Mouse (Mus musculus): ENCODE results near the gene Jpt2. TPM values are rescaled to one million over a fixed set of nuclear protein-coding genes. Genes with fewer than 3 reads are reported as not detected.

Jpt2 gene
- polyA plus RNA-seq, 1 experiment from 2014 or later = 386 TPM

- H3K27ac ChIP-seq (replicated peaks) = no peak overlapping the region
- peaks cover 12% of the 10 kb centered on the region for H3K4me1 ChIP-seq
- DNase-seq (ENCODE audit: low spot score) = no peak
- H3K36me3 ChIP-seq (replicated peaks) = peaks cover 100% of the 10 kb centered on the region
- no peaks in the 10 kb centered on the region for H3K9me3 ChIP-seq
- H3K27me3 ChIP-seq (replicated peaks; ENCODE audit: low read depth, poor library complexity, severe bottlenecking) = no peaks in the 10 kb centered on the region
- WGBS = 92% methylated on average over 5 of the region's 5 CpGs
- no peak overlapping the region for H3K4me3 ChIP-seq
Observed at GRCm38 (mm10) chr17:24902124-24902523, 58.4 kb downstream of the Jpt2 start.

GRCm38 (mm10) chr17:24900014-24900413 lies 60.5 kb downstream of the Jpt2 start:
- Histone ChIP-seq H3K4me3 (0 out of 2 replicates have a peak overlapping the region, but pooled peaks have one; percentile 4), H3K4me1 (peaks cover 32% of the 10 kb centered on the region), H3K27me3 (replicated peaks; ENCODE audit: low read depth, poor library complexity, severe bottlenecking) (no peaks in the 10 kb centered on the region), H3K36me3 (replicated peaks) (peaks cover 84% of the 10 kb centered on the region), H3K9me3 (no peaks in the 10 kb centered on the region), H3K27ac (replicated peaks) (no peak overlapping the region)
- DNase-seq (ENCODE audit: low spot score) = no peak
- 93% methylated on average over 6 of the region's 6 CpGs for WGBS

GRCm38 (mm10) chr17:24899153-24899552 lies 61.3 kb downstream of the Jpt2 start:
- Histone ChIP-seq H3K27me3 (replicated peaks; ENCODE audit: low read depth, poor library complexity, severe bottlenecking) (no peaks in the 10 kb centered on the region), H3K27ac (replicated peaks) (no peak overlapping the region), H3K36me3 (replicated peaks) (peaks cover 75% of the 10 kb centered on the region), H3K4me3 (peak overlapping the region; percentile 0; the same call in 1 of the 2 replicates), H3K9me3 (no peaks in the 10 kb centered on the region), H3K4me1 (peaks cover 36% of the 10 kb centered on the region)
- DNase-seq (ENCODE audit: low spot score) = no peak
- 84% methylated on average over 5 of the region's 5 CpGs for WGBS

- no peak overlapping the region for H3K27ac ChIP-seq (replicated peaks)
- DNase-seq (ENCODE audit: low spot score) = no peak
- H3K4me1 ChIP-seq = peaks cover 45% of the 10 kb centered on the region
- H3K4me3 ChIP-seq = peak overlapping the region; percentile 83; the same call in 1 of the 2 replicates
- H3K9me3 ChIP-seq = no peaks in the 10 kb centered on the region
- 83% methylated on average over 4 of the region's 4 CpGs for WGBS
- peaks cover 74% of the 10 kb centered on the region for H3K36me3 ChIP-seq (replicated peaks)
- H3K27me3 ChIP-seq (replicated peaks; ENCODE audit: low read depth, poor library complexity, severe bottlenecking) = no peaks in the 10 kb centered on the region
Observed at GRCm38 (mm10) chr17:24898041-24898854, 62.2 kb downstream of the Jpt2 start.

GRCm38 (mm10) chr17:24897600-24897999 lies 62.9 kb downstream of the Jpt2 start:
- Histone ChIP-seq H3K27me3 (replicated peaks; ENCODE audit: low read depth, poor library complexity, severe bottlenecking) (no peaks in the 10 kb centered on the region), H3K4me3 (peak overlapping the region; percentile 83), H3K9me3 (no peaks in the 10 kb centered on the region), H3K36me3 (replicated peaks) (peaks cover 74% of the 10 kb centered on the region), H3K27ac (replicated peaks) (no peak overlapping the region), H3K4me1 (peaks cover 46% of the 10 kb centered on the region)
- WGBS = 81% methylated on average over 4 of the region's 4 CpGs
- no peak for DNase-seq (ENCODE audit: low spot score)

GRCm38 (mm10) chr17:24896993-24897269 lies 63.6 kb downstream of the Jpt2 start:
- WGBS = 41% methylated on average over 11 of the region's 11 CpGs

GRCm38 (mm10) chr17:24896241-24896992 lies 64.1 kb downstream of the Jpt2 start, which contains the start of gene Nme3:
Nme3 (plus strand) TSS chr17:24896500.
- Histone ChIP-seq H3K36me3 (replicated peaks) (peaks cover 74% of the 10 kb centered on the region), H3K27ac (replicated peaks) (peak within 1 kb of the TSS; percentile 90), H3K27me3 (replicated peaks; ENCODE audit: low read depth, poor library complexity, severe bottlenecking) (no peaks in the 10 kb centered on the region), H3K9me3 (no peaks in the 10 kb centered on the region), H3K4me3 (peak within 1 kb of the TSS; percentile 83), H3K4me1 (peaks cover 46% of the 10 kb centered on the region)
- DNase-seq (ENCODE audit: low spot score) = peak; percentile 86
- 2% methylated on average over 50 of the region's 50 CpGs for WGBS

More at GRCm38 (mm10) chr17:24896993-24897269, 63.6 kb downstream of the Jpt2 start:
- no peak for DNase-seq (ENCODE audit: low spot score)
- Histone ChIP-seq H3K36me3 (replicated peaks) (peaks cover 74% of the 10 kb centered on the region), H3K4me3 (peak overlapping the region; percentile 83), H3K27me3 (replicated peaks; ENCODE audit: low read depth, poor library complexity, severe bottlenecking) (no peaks in the 10 kb centered on the region), H3K27ac (replicated peaks) (peak overlapping the region; percentile 90), H3K4me1 (peaks cover 46% of the 10 kb centered on the region), H3K9me3 (no peaks in the 10 kb centered on the region)

- H3K4me1 ChIP-seq = peaks cover 46% of the 10 kb centered on the region
- peak overlapping the region; percentile 90 for H3K27ac ChIP-seq (replicated peaks)
- H3K9me3 ChIP-seq = no peaks in the 10 kb centered on the region
- H3K36me3 ChIP-seq (replicated peaks) = peaks cover 74% of the 10 kb centered on the region
- H3K4me3 ChIP-seq = peak overlapping the region; percentile 83
- no peak for DNase-seq (ENCODE audit: low spot score)
- WGBS = 13% methylated on average over 23 of the region's 23 CpGs
- no peaks in the 10 kb centered on the region for H3K27me3 ChIP-seq (replicated peaks; ENCODE audit: low read depth, poor library complexity, severe bottlenecking)
Observed at GRCm38 (mm10) chr17:24895571-24896240, 64.8 kb downstream of the Jpt2 start.

- no peaks in the 10 kb centered on the region for H3K9me3 ChIP-seq
- H3K27me3 ChIP-seq (replicated peaks; ENCODE audit: low read depth, poor library complexity, severe bottlenecking) = no peaks in the 10 kb centered on the region
- peaks cover 46% of the 10 kb centered on the region for H3K4me1 ChIP-seq
- under 1% methylated on average over 62 of the region's 62 CpGs for WGBS
- DNase-seq (ENCODE audit: low spot score) = peak; percentile 91
- peak within 1 kb of the TSS; percentile 83 for H3K4me3 ChIP-seq
- peak within 1 kb of the TSS; percentile 90 for H3K27ac ChIP-seq (replicated peaks)
- H3K36me3 ChIP-seq (replicated peaks) = peaks cover 74% of the 10 kb centered on the region
Observed at GRCm38 (mm10) chr17:24894995-24895547, 65.4 kb downstream of the Jpt2 start, which contains the start of the genes Eme2 and Mrps34. Eme2 (minus strand) TSS chr17:24895087. Mrps34 (plus strand) TSS chr17:24895116.

- Histone ChIP-seq H3K9me3 (no peaks in the 10 kb centered on the region), H3K27me3 (replicated peaks; ENCODE audit: low read depth, poor library complexity, severe bottlenecking) (no peaks in the 10 kb centered on the region), H3K27ac (replicated peaks) (peak overlapping the region; percentile 90), H3K4me3 (peak overlapping the region; percentile 83), H3K4me1 (peaks cover 46% of the 10 kb centered on the region), H3K36me3 (replicated peaks) (peaks cover 74% of the 10 kb centered on the region)
- 10% methylated on average over 31 of the region's 31 CpGs for WGBS
- no peak for DNase-seq (ENCODE audit: low spot score)
Observed at GRCm38 (mm10) chr17:24894061-24894994, 66.2 kb downstream of the Jpt2 start.

- no peak for DNase-seq (ENCODE audit: low spot score)
- Histone ChIP-seq H3K27me3 (replicated peaks; ENCODE audit: low read depth, poor library complexity, severe bottlenecking) (no peaks in the 10 kb centered on the region), H3K9me3 (no peaks in the 10 kb centered on the region), H3K4me3 (peak overlapping the region; percentile 83; the same call in 1 of the 2 replicates), H3K27ac (replicated peaks) (no peak overlapping the region), H3K36me3 (replicated peaks) (peaks cover 73% of the 10 kb centered on the region), H3K4me1 (peaks cover 46% of the 10 kb centered on the region)
- WGBS = 95% methylated on average over 2 of the region's 2 CpGs
Observed at GRCm38 (mm10) chr17:24893276-24893675, 67.2 kb downstream of the Jpt2 start.
